Mouse (Mus musculus) heart, embryonic 11.5 days (tissue): ENCODE measurements around the gene Nms. TPM values are rescaled to one million over a fixed set of nuclear protein-coding genes. Genes with fewer than 3 reads are reported as not detected.

Source experiments
- ATAC-seq: fragments of 200-750 bp; cut with Nextera tagmentation; replicated peaks from 2 replicates; pipeline ENCODE4 v1.8.0; 2017; ENCODE audit warnings: moderate library complexity; ENCODE audit not compliant: insufficient number of reproducible peaks, low FRiP score, low TSS enrichment
- H3K27ac ChIP-seq: fragments of 300-500 bp; sonication (generic); 2 replicates; pipeline ENCODE4 v1.5.1; 2014; ENCODE audit warnings: mild to moderate bottlenecking, low read depth, low read length
- H3K27me3 ChIP-seq: fragments of 300-500 bp; sonication (generic); 2 replicates; pipeline ENCODE4 v1.6.1; 2014; ENCODE audit warnings: mild to moderate bottlenecking, low read length, mixed read lengths; ENCODE audit not compliant: control insufficient read depth, insufficient read depth
- H3K36me3 ChIP-seq: fragments of 300-500 bp; sonication (generic); 2 replicates; pipeline ENCODE4 v1.6.1; 2014; ENCODE audit warnings: mild to moderate bottlenecking, low read length, moderate library complexity, mixed read lengths; ENCODE audit not compliant: control insufficient read depth, insufficient read depth
- H3K4me1 ChIP-seq: fragments of 300-500 bp; sonication (generic); 2 replicates; pipeline ENCODE4 v1.6.1; 2014; ENCODE audit warnings: low read length; ENCODE audit not compliant: control insufficient read depth, insufficient read depth
- H3K4me2 ChIP-seq: fragments of 300-500 bp; sonication (generic); 2 replicates; pipeline ENCODE4 v1.6.1; 2014; ENCODE audit warnings: mild to moderate bottlenecking, moderate library complexity
- H3K4me3 ChIP-seq: fragments of 300-500 bp; sonication (generic); 2 replicates; pipeline ENCODE4 v1.5.1; 2014; ENCODE audit warnings: low read depth, low read length
- H3K9ac ChIP-seq: fragments of 300-500 bp; sonication (generic); 2 replicates; pipeline ENCODE4 v1.6.1; 2014; ENCODE audit warnings: mild to moderate bottlenecking, low read depth, low read length, moderate library complexity
- H3K9me3 ChIP-seq: fragments of 300-500 bp; sonication (generic); replicated peaks from 2 replicates; pipeline ENCODE4 v1.6.1; 2016; ENCODE audit warnings: low read length; ENCODE audit not compliant: control insufficient read depth
- WGBS: fragments of 180-500 bp; shearing (Covaris S2); extraction: QIAGEN DNeasy Blood & Tissue Kit; methylation state at CpG from one replicate; pipeline ENCODE4 v1.1.7; 2014; ENCODE audit not compliant: insufficient replicate concordance; 5-methylcytosine and 5-hydroxymethylcytosine counted together
- polyA plus RNA-seq: library from polyadenylated mRNA; unstranded; fragments of >200 nt; fragmentation: Nextera tagmentation; extraction: Ambion mirVana; gene quantifications from 2 replicates; pipeline ENCODE4 v1.2.1, GENCODE M21; 2014

Nms gene
- polyA plus RNA-seq, 1 experiment from 2014 or later: not detected

DNA sequence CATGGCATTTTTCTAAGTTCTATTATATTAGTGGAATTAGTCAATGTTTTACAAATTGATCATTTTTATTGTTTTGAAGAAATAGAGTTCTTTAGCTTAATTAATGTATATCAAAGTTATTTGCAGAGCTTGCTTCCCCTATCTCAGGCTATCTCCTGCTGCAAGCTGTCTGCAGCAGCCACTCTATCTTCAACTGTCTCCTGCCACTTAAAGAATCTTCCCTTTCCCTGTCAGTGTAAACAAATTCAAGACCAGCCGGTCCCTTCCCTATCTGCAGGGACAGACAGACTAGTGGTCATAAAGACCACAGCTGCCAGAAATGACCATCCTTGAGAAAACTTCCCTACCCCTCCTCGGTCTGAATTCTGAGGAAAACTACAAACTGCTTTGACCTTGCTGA is 44.9 kb downstream of the Nms start:
- WGBS: 13% methylated on average over 2 of the region's 2 CpGs
- no peak for ATAC-seq
- H3K9ac ChIP-seq: no peak overlapping the region
- H3K4me1 ChIP-seq: 0 out of 2 replicates have a peak, but pooled peaks cover 2% of the 10 kb centered on the region
- no peaks in the 10 kb centered on the region for H3K36me3 ChIP-seq
- no peak overlapping the region for H3K4me2 ChIP-seq
- no peak overlapping the region for H3K27ac ChIP-seq
- H3K9me3 ChIP-seq: no peaks in the 10 kb centered on the region
- no peaks in the 10 kb centered on the region for H3K27me3 ChIP-seq
- H3K4me3 ChIP-seq: no peak overlapping the region

DNA sequence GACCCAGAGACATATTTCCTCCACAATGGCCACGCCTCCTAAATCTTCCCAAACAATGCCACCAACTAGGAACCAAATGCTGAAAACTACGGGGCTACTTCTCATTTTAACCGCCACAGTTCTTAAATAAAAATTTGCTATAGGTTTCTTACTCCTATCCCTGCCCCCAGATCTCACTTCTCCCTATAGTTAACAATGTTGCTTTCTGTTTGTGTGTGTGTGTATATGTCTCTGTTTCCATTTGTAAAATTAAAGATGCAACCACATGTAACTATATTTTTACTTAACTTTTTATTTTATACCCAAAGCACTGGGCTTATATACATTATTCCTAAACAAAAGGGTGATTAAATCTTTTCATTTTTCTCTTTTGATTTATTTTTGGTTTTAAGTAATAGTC is 46.4 kb downstream of the Nms start, which contains the start of gene Pdcl3:
TSS of gene Pdcl3 (plus strand) at position 301 of the 400 bp plus-strand sequence.
- Histone ChIP-seq H3K4me2 (no peak within 1 kb of the TSS), H3K4me1 (0 out of 2 replicates have a peak, but pooled peaks cover 2% of the 10 kb centered on the region), H3K9me3 (no peaks in the 10 kb centered on the region), H3K36me3 (no peaks in the 10 kb centered on the region), H3K27ac (0 out of 2 replicates have a peak within 1 kb of the TSS, but pooled peaks have one; percentile 10), H3K4me3 (no peak within 1 kb of the TSS), H3K27me3 (no peaks in the 10 kb centered on the region), H3K9ac (no peak within 1 kb of the TSS)
- 87% methylated on average over 3 of the region's 3 CpGs for WGBS
- ATAC-seq: no peak

DNA sequence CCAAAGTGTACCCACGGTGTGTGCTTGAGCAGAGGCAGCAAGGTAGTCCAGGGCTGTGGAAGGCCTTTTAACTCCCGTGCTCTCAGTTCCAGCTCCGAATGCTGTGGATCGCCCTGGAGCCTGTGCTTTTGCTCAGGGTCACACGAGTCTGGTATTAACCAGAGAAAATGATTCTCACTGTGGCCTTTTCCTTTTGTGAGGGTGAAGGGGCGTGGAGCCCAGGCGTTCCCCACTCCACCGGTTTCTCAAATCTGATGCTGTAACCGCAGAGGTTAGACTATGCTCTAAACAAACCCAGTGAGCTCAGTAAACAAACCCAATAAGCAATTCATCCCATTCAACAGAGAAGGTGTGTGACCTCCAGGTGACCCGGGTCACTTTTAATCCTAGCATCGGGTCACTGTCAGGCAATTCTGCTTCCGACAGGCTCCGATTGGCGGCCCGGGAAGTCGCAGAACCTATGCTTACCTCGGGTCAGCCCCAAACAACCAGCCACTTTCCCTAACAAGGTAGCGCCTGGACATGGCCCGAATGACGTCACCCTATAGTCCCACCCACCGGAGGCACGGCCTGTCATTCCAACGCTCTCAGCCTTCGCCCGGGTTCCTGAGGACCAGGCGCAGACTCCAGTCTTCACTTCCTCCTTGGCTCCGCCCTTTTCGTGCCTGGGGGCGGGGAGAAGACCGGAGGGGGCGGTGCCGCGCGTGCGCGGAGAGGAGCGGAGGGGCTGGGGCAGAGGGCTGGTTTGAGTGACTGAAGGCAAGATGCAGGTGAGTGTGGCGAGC is 48.3 kb downstream of the Nms start:
- H3K27ac ChIP-seq: peak overlapping the region; percentile 85
- no peaks in the 10 kb centered on the region for H3K9me3 ChIP-seq
- peak overlapping the region; percentile 93 for H3K9ac ChIP-seq
- H3K27me3 ChIP-seq: no peaks in the 10 kb centered on the region
- 0 out of 2 replicates have a peak, but pooled peaks cover 2% of the 10 kb centered on the region for H3K4me1 ChIP-seq
- WGBS: 4% methylated on average over 38 of the region's 38 CpGs
- peak overlapping the region; percentile 83 for H3K4me3 ChIP-seq
- peak overlapping the region; percentile 93 for H3K4me2 ChIP-seq
- 0 out of 2 replicates have a peak, but pooled peaks cover 3% of the 10 kb centered on the region for H3K36me3 ChIP-seq
- peak; percentile 97 for ATAC-seq

GRCm38 (mm10) chr1:38987865-38988211 is 48.9 kb downstream of the Nms start:
- H3K27me3 ChIP-seq: no peaks in the 10 kb centered on the region
- peak; percentile 88 for ATAC-seq
- 0 out of 2 replicates have a peak, but pooled peaks cover 3% of the 10 kb centered on the region for H3K36me3 ChIP-seq
- 0% methylated on average over 25 of the region's 25 CpGs for WGBS
- H3K4me1 ChIP-seq: 0 out of 2 replicates have a peak, but pooled peaks cover 2% of the 10 kb centered on the region
- H3K9me3 ChIP-seq: no peaks in the 10 kb centered on the region
- peak overlapping the region; percentile 83 for H3K4me3 ChIP-seq
- peak overlapping the region; percentile 93 for H3K4me2 ChIP-seq
- H3K9ac ChIP-seq: peak overlapping the region; percentile 93
- H3K27ac ChIP-seq: peak overlapping the region; percentile 79

- Histone ChIP-seq H3K9me3 (no peaks in the 10 kb centered on the region), H3K36me3 (0 out of 2 replicates have a peak, but pooled peaks cover 3% of the 10 kb centered on the region)
Observed at GRCm38 (mm10) chr1:38988357-38988756, 49.4 kb downstream of the Nms start.

DNA sequence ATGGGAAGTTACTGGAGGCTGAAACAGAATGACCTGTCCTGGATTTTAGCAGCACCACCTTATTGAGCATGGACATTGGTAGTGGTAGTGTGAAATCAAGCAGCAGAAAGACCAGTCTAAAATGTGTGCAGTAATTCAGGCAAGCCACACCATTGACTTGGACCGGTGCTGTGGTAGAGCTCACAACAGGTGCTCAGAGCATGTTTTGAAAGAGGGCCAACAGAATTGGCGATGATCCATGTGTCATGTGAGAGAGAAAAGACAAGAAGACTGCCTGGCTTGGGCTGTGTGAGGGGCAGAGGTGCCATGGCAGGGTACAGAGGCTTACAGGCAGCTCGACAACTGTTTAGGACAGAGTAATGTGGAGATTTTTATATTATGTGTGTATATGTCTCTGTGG is 53.4 kb downstream of the Nms start:
- no peaks in the 10 kb centered on the region for H3K9me3 ChIP-seq
- H3K27me3 ChIP-seq: no peaks in the 10 kb centered on the region
- no peak overlapping the region for H3K27ac ChIP-seq
- 93% methylated on average over 3 of the region's 3 CpGs for WGBS
- no peak overlapping the region for H3K4me3 ChIP-seq
- H3K9ac ChIP-seq: no peak overlapping the region
- no peaks in the 10 kb centered on the region for H3K4me1 ChIP-seq
- no peak for ATAC-seq
- H3K4me2 ChIP-seq: no peak overlapping the region
- H3K36me3 ChIP-seq: peaks cover 12% of the 10 kb centered on the region; the same call in 1 of the 2 replicates

More at GRCm38 (mm10) chr1:38988357-38988756, 49.4 kb downstream of the Nms start:
- no peaks in the 10 kb centered on the region for H3K27me3 ChIP-seq
- H3K9ac ChIP-seq: peak overlapping the region; percentile 93
- H3K4me2 ChIP-seq: peak overlapping the region; percentile 93
- H3K4me1 ChIP-seq: 0 out of 2 replicates have a peak, but pooled peaks cover 2% of the 10 kb centered on the region
- no peak for ATAC-seq
- peak overlapping the region; percentile 83 for H3K4me3 ChIP-seq
- peak overlapping the region; percentile 79 for H3K27ac ChIP-seq
- WGBS: 34% methylated on average over 7 of the region's 7 CpGs

Other genes starting within 250 kb of the Nms start
- 0.84 and 0.93 TPM in 2 replicates for gene Lonrf2, start 102.4 kb upstream of the Nms start, polyA plus RNA-seq
- gene Chst10, start 41.0 kb upstream of the Nms start, polyA plus RNA-seq: 5.9 and 7.1 TPM in 2 replicates
- 145 and 146 TPM in 2 replicates for gene Pdcl3, start 46.5 kb downstream of the Nms start, polyA plus RNA-seq